Mouse (Mus musculus) brain, embryonic 14.5 days (tissue): ENCODE measurements around the gene H2-D1. TPM values are rescaled to one million over a fixed set of nuclear protein-coding genes. Genes with fewer than 3 reads are reported as not detected.

Source experiments
- DNase-seq: peaks from one replicate; pipeline ENCODE4 v3.0.0-alpha.2; 2011; ENCODE audit warnings: low read depth
- CTCF ChIP-seq: fragments of 200-500 bp; IDR thresholded peaks from 2 replicates; pipeline ENCODE4 v1.5.1; 2012; ENCODE audit warnings: inconsistent platforms, mild to moderate bottlenecking, moderate library complexity, borderline replicate concordance; ENCODE audit not compliant: insufficient read depth, insufficient read length; ENCODE audit errors: extremely low read depth
- POLR2A ChIP-seq: fragments of 200-500 bp; IDR thresholded peaks from 2 replicates; pipeline ENCODE4 v1.6.1; 2012; ENCODE audit warnings: mild to moderate bottlenecking, inconsistent platforms, borderline replicate concordance; ENCODE audit not compliant: poor library complexity, insufficient read depth, insufficient read length, severe bottlenecking; ENCODE audit errors: extremely low read depth
- polyA plus RNA-seq: library from polyadenylated mRNA; depleted of rRNA; stranded (reverse); fragments of >200 nt; gene quantifications from 2 replicates; pipeline ENCODE4 v1.2.3, GENCODE M21; 2012

The H2-D1 gene
- polyA plus RNA-seq, 1 experiment, result 39.5 TPM

DNA sequence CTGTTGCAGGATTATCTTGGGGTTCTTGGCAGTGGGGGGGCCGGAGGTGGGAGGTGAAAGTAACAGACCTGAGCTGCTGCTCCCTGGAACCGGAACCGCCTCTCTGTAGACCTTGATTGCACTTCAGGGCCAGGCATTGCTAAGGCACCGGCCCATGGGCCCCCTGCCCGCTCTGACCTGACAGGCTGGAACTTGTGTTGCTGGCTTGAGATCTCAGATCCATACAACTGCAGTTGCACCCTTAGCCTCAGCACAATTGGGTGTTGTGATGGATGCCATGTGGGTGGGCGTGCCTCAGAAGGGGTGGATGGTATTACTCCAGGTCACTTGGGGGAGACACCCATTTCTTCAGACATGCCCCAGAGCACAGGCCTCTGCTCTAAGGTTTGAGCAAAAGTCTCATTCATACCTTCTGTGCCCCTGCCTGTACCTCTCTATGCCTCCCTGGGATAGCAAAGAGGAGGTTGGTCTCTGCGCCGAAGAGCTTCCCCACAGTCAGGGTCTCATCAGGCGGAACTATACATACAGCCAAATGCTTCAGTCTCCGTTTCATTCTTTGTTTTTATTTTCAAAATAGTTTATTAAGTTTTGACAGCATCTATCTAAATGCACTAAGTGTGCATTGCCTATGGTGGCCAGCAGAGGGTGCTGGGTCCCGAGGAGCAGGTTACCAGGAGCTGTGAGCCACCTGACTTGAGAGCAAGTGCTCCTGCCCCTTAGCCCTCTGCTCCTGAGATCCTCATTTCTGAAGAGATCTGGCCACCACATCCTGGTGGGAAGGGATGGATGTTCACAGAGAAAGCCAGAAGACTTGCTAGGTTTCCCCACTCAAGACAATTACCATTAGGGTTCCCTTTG, 8.1 kb upstream of the H2-D1 start:
- TF ChIP-seq POLR2A (no peak), CTCF (peak; percentile 86)
- peak; percentile 54 for DNase-seq

DNA sequence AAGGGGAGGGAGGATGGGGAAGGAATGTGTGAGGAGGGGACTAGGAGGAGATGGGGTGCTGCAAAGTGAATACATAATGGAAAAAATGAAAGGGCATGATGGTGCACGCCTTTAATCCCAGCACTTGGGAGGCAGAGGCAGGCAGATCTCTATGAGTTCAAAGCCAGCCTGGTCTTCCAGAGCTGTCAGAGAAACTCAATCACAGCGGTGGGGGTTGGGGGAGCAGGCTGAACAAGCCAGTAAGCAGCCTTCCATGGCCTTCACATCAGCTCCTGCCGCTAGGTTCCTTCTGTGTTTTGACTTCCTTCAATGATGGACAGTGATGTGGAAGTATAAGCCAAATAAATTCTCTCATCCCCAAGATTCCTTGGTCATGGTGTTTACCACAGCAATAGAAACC, 7.2 kb upstream of the H2-D1 start:
- no peak for TF ChIP-seq POLR2A
- no peak for TF ChIP-seq CTCF
- DNase-seq, result no peak

DNA sequence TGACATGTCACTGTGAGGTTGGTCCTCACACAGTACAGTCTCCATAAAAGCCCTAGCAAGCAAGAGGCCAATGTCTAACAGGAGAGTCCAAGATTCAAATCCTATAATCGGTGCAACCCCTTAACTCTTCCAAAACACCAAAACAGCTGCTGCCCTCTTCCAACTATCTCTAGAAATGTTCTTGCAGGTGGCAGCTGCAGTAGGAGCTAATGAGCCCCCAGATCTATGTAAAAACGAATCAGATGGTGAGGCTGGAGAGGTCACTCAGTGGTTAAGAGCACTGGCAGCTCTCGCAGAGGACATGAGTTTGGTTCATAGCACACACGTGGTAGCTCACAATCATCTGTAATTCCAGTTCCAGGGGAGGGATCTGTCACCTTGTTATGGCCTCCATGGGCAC, 6.8 kb upstream of the H2-D1 start:
- DNase-seq, result no peak
- no peak for TF ChIP-seq CTCF
- no peak for TF ChIP-seq POLR2A

DNA sequence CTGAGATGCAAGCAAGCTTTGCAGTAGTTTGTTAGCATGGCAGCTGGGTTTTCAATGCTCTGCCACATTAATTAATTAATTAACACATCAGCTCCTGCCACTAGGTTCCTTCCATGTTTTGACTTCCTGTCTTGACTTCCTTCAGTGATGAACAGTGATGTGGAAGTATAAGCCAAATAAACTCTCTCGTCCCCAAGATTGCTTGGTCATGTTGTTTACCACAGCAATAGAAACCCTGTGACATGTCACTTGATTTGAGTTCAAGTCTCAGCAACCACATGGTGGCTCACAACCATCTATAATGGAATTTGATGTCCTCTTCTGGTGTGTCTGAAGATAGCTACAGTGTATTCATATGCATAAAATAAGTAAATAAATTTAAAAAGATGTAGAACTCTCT, 5.2 kb upstream of the H2-D1 start:
- DNase-seq, result no peak
- TF ChIP-seq CTCF, result no peak
- no peak for TF ChIP-seq POLR2A

DNA sequence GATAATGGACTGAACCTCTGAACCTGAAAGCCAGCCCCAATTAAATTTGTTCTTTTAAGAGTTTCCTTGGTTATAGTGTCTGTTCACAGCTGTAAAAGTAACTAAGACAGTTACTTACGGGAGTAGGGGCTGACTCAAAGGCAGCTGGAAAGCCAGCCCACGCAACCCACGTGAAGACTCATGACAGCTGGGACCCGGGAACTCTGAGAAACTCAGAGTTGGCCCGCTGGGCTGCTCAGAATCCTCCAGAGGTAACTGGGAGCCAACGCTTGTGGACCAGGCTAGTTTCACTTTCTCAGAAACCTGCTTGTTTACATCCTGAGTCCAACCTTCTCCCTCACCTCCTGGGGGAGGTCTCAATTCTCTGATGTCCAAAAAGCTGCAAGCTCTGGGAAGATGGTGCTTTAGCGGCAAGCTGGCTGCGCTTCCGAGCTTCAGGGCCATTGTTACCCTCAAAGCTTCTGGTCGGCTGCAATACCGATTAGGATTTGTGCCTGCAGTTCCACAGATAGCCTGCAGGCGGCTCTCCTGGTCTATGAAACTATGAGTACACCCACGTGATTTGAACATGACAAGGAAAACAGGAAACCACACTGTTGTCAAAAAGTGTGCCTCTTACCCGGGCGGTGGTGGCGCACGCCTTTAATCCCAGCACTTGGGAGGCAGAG, 4.6 kb upstream of the H2-D1 start:
- peak; percentile 92 for DNase-seq
- TF ChIP-seq CTCF (peak; percentile 86), POLR2A (no peak)

DNA sequence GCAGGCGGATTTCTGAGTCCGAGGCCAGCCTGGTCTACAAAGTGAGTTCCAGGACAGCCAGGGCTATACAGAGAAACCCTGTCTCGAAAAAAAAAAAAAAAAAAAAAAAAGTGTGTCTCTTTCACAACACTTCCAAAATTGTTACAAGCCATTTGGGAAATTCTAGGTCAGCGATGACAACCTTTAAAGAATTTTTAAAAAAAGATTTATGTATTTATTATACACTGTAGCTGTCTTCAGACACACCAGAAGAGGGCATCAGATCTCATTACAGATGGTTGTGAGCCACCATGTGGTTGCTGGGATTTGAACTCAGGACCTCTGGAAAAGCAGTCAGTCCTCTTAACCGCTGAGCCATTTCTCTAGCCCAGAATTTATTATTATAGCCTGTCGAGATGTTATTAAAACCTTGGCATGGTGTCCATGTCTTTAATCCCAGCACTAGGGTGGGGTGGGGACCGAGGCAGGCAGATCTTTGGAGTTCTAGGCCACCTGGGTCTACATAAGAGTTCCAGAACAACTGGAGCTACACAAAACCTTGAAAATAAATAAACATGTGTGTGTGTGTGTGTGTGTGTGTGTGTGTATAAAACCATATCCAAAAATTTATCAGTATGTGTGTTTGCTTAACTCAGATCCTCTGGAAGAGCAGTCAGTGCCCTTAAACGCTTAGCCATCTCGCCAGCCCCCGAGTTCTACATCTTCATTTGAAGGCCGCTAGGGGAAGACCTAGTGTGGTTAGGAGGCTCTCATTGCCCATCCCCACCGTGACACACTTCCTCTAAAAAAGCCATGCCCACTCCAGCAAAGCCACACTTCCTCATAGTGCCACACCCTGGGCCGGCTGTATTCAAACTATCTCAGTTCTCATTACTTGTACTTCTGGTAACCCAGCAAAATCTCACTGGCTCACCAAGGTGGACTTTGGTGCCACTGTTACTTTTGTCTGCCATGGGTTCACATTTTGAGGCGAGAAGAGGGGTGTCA, 3.7 kb upstream of the H2-D1 start:
- DNase-seq, result no peak
- TF ChIP-seq POLR2A (no peak), CTCF (no peak)

DNA sequence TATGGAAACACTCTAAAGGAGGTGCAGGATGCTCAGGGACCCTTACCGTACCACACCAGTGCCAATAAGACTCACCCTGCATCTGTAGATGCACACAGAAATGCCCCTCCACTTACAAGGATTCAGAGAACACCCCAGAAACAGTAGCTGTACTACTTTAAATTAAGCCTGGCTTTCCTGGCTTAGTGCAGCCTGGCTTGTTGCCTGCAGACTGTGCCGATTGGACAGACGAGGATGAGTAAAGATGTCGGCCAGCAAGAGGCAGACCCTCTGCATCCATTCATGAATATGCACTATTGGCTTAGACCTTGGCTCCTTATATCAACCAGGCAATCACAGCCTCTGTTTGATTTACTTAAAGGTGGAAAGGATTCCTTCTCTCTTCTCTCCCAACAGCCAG, 2.9 kb upstream of the H2-D1 start:
- DNase-seq, result no peak
- TF ChIP-seq POLR2A (no peak), CTCF (no peak)

DNA sequence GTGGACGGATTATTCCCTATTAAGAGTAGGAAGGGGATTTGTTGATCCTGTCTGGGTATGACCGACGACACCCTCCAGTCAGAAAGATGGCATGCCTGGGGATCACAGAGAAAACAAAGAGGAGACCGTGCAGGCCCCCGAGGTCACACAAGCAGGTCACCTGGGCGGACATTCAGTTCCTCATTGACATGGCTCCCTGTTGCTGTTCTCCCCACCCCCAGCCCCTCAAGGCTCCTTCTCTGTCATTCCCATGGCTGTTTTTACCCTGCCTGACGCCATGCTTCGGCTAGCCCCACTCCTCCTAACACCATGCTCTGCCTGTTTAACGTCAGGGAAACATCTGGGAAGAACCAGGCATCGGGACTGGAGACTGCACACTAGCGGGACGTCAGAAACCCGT, 879 bp upstream of the H2-D1 start:
- no peak for DNase-seq
- TF ChIP-seq POLR2A (no peak), CTCF (no peak)

DNA sequence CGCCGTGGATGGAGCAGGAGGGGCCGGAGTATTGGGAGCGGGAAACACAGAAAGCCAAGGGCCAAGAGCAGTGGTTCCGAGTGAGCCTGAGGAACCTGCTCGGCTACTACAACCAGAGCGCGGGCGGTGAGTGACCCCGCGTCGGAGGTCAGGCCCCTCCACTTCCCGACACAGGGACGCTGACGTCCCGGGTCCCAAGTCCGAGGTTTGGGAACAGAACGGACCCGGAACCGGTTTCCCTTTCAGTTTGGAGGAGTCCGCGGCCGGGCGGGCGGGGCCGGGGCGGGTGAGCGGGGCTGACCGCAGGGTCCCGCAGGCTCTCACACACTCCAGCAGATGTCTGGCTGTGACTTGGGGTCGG, 973 bp downstream of the H2-D1 start:
- no peak for DNase-seq

DNA sequence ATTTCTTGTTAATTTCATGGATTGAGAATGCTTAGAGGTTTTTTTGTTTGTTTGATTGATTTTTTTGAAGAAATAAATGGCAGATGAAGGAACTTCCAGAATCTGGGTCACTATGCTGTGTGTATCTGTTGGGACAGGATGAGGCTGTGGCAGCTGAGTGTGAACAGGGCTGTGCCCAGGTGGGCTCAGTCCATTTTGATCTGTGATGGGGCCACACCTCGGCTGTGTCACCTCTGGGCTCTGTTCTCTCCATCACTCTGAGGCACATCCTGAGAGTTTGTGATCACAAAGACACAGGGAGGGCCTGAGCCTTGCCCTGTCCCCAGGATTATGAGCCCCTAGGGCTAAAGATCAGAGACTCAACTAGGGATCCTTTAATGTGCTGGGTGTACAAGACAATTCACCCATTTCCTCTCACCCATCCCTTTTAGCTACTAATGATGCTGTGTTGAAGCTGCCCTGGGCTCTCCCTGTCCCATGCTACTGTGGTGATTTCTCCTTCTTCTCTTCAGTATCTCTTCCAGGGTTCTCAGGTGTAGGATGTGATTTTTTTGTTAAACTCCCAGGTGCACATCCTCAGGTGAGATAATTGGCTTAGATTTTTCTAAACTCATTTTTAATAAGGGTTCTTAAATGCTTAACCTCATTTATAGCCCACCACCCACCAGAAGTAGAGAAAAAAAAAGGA, 5.0 kb downstream of the H2-D1 start:
- no peak for TF ChIP-seq CTCF
- TF ChIP-seq POLR2A, result no peak
- no peak for DNase-seq

More for the DNA sequence above, 973 bp downstream of the H2-D1 start:
- TF ChIP-seq POLR2A (no peak), CTCF (no peak)
